ENCODE assay signal across 7 mouse cellular contexts in genomic region chr2:51981630-51982029, GRCm38 (mm10). TPM values are rescaled to one million over a fixed set of nuclear protein-coding genes. Genes with fewer than 3 reads are reported as not detected.
DNase-seq lines count a peak whose midpoint lies in the region; ATAC-seq lines count a peak whose summit lies in the region.

No protein-coding gene starts in this region.

- peak; percentile 75 for ATAC-seq in heart, embryonic 12.5 days (ENCODE audit: insufficient number of reproducible peaks, low FRiP score)
- ATAC-seq in kidney, embryonic 16.5 days (ENCODE audit: low FRiP score, low TSS enrichment): peak; percentile 49; the same call in 1 of the 2 replicates
- no peak for ATAC-seq in forebrain, embryonic 16.5 days

- no peaks in the 10 kb centered on the region for H3K27me3 ChIP-seq in heart, embryonic 12.5 days (replicated peaks)
- H3K27me3 ChIP-seq in kidney, embryonic 16.5 days (ENCODE audit: insufficient read depth, low read length): no peaks in the 10 kb centered on the region
- no peaks in the 10 kb centered on the region for H3K27me3 ChIP-seq in forebrain, embryonic 16.5 days (replicated peaks; ENCODE audit: control insufficient read depth, insufficient read depth, low read length)

- H3K4me3 ChIP-seq in heart, embryonic 12.5 days: no peak overlapping the region
- H3K4me3 ChIP-seq in kidney, embryonic 16.5 days (ENCODE audit: low read length): no peak overlapping the region
- no peak overlapping the region for H3K4me3 ChIP-seq in forebrain, embryonic 16.5 days (replicated peaks; ENCODE audit: low read length)

- no peaks in the 10 kb centered on the region for H3K36me3 ChIP-seq in heart, embryonic 12.5 days
- no peaks in the 10 kb centered on the region for H3K36me3 ChIP-seq in kidney, embryonic 16.5 days (ENCODE audit: insufficient read depth, low read length)
- H3K36me3 ChIP-seq in forebrain, embryonic 16.5 days (ENCODE audit: control insufficient read depth, insufficient read depth): no peaks in the 10 kb centered on the region

- peak overlapping the region; percentile 37 for H3K4me2 ChIP-seq in heart, embryonic 12.5 days
- H3K4me2 ChIP-seq in kidney, embryonic 16.5 days (replicated peaks; ENCODE audit: low read depth, low read length): peak overlapping the region; percentile 26; the same call in 1 of the 2 replicates
- H3K4me2 ChIP-seq in forebrain, embryonic 16.5 days (ENCODE audit: low read length): no peak overlapping the region

- H3K4me1 ChIP-seq in heart, embryonic 12.5 days (replicated peaks): peaks cover 2% of the 10 kb centered on the region; the same call in 1 of the 2 replicates
- H3K4me1 ChIP-seq in kidney, embryonic 16.5 days (ENCODE audit: insufficient read depth, low read length): peaks cover 9% of the 10 kb centered on the region
- H3K4me1 ChIP-seq in forebrain, embryonic 16.5 days (replicated peaks; ENCODE audit: control insufficient read depth, insufficient read depth, low read length): no peaks in the 10 kb centered on the region

- no peak overlapping the region for H3K9ac ChIP-seq in heart, embryonic 12.5 days
- H3K9ac ChIP-seq in kidney, embryonic 16.5 days (replicated peaks; ENCODE audit: low read length): 0 out of 2 replicates have a peak overlapping the region, but pooled peaks have one; percentile 2
- no peak overlapping the region for H3K9ac ChIP-seq in forebrain, embryonic 16.5 days (replicated peaks; ENCODE audit: low read depth, low read length)

- peak; percentile 8 for DNase-seq in right cerebral cortex, postnatal 4 days
- no peak for DNase-seq in right cerebral cortex, postnatal 14 days
- peak; percentile 59 for DNase-seq in lung, postnatal 36 days
- DNase-seq in right cerebral cortex, postnatal 36 days (ENCODE audit: low spot score in 2 of 2): no peak

- peak overlapping the region; percentile 14; the same call in 1 of the 2 replicates for H3K27ac ChIP-seq in heart, embryonic 12.5 days (ENCODE audit: poor library complexity, severe bottlenecking)
- peak overlapping the region; percentile 79 for H3K27ac ChIP-seq in kidney, embryonic 16.5 days (ENCODE audit: low read length)
- no peak overlapping the region for H3K27ac ChIP-seq in forebrain, embryonic 16.5 days (ENCODE audit: low read length)

- peaks cover 6% of the 10 kb centered on the region; the same call in 1 of the 2 replicates for H3K9me3 ChIP-seq in heart, embryonic 12.5 days (replicated peaks)
- peaks cover 10% of the 10 kb centered on the region for H3K9me3 ChIP-seq in kidney, embryonic 16.5 days (ENCODE audit: low read length)
- H3K9me3 ChIP-seq in forebrain, embryonic 16.5 days (ENCODE audit: control insufficient read depth, low read length): peaks cover 4% of the 10 kb centered on the region; the same call in 1 of the 2 replicates

- 44% methylated on average over 11 of the region's 11 CpGs for WGBS in heart, embryonic 12.5 days
- WGBS in kidney, embryonic 16.5 days: 54% methylated on average over 11 of the region's 11 CpGs
- WGBS in forebrain, embryonic 16.5 days: 64% methylated on average over 11 of the region's 11 CpGs

RNA-seq across cellular contexts. Expression of gene Nmi, which starts 8.3 kb away (rescaled TPM):
- 10.5 and 14.0 TPM in 2 replicates for polyA plus RNA-seq in heart, embryonic 12.5 days (2016; fragmentation: Nextera tagmentation; extraction: Ambion mirVana)
- 15.7 and 18.7 TPM in 2 replicates for polyA plus RNA-seq in kidney, embryonic 16.5 days (2015; fragmentation: Nextera tagmentation; extraction: Ambion mirVana)
- 4.9 and 7.2 TPM in 2 replicates for polyA plus RNA-seq in forebrain, embryonic 16.5 days (2015; fragmentation: Nextera tagmentation; extraction: Ambion mirVana)

RNA-seq across cellular contexts. Expression of gene Rbm43, which starts 46.7 kb away (rescaled TPM):
- 11.7 and 12.7 TPM in 2 replicates for polyA plus RNA-seq in heart, embryonic 12.5 days (2016; fragmentation: Nextera tagmentation; extraction: Ambion mirVana)
- 13.6 and 14.9 TPM in 2 replicates for polyA plus RNA-seq in kidney, embryonic 16.5 days (2015; fragmentation: Nextera tagmentation; extraction: Ambion mirVana)
- polyA plus RNA-seq in forebrain, embryonic 16.5 days (2015; fragmentation: Nextera tagmentation; extraction: Ambion mirVana): 6.1 and 6.8 TPM in 2 replicates

RNA-seq across cellular contexts. Expression of gene Tnfaip6, which starts 56.2 kb away (rescaled TPM):
- polyA plus RNA-seq in heart, embryonic 12.5 days (2016; fragmentation: Nextera tagmentation; extraction: Ambion mirVana): 4.9 and 5.7 TPM in 2 replicates
- polyA plus RNA-seq in kidney, embryonic 16.5 days (2015; fragmentation: Nextera tagmentation; extraction: Ambion mirVana): 6.8 and 7.8 TPM in 2 replicates
- polyA plus RNA-seq in forebrain, embryonic 16.5 days (2015; fragmentation: Nextera tagmentation; extraction: Ambion mirVana): 4.6 and 6.3 TPM in 2 replicates

Comparison
In these comparisons a context has a peak if more than half of its experiments do, and no peak if none do; other contexts are left out.
1. DNase-seq: peak in right cerebral cortex, postnatal 4 days (single experiment) and lung, postnatal 36 days (single experiment); none in right cerebral cortex, postnatal 14 days (single experiment) and right cerebral cortex, postnatal 36 days (0 of 2).